Comparison of ENCODE assay signal across 10 mouse cellular contexts in genomic region chr16:92319353-92320109, GRCm38 (mm10). TPM values are rescaled to one million over a fixed set of nuclear protein-coding genes. Genes with fewer than 3 reads are reported as not detected.
DNase-seq lines count a peak whose midpoint lies in the region; ATAC-seq and TF ChIP-seq lines count a peak whose summit lies in the region.
"Had no signal": no experiment of that assay in that cellular context is flagged by ENCODE, and none has a peak within 500 bp of the region (broad histone marks: within the 10 kb centered on the region; RNA-seq: fewer than 3 reads in every experiment).

No protein-coding gene starts in this region.

- H3K4me1 ChIP-seq in kidney, postnatal 0 days (replicated peaks; ENCODE audit: insufficient read depth, low read length) = no peaks in the 10 kb centered on the region
- no peaks in the 10 kb centered on the region; a peak in 1 of 4 replicates for H3K4me1 ChIP-seq in ES-E14 (ENCODE audit: control insufficient read depth in 2 of 2, insufficient read depth in 2 of 2, low read length in 2 of 2, poor library complexity in 1 of 2)
- no peaks in the 10 kb centered on the region for H3K4me1 ChIP-seq in thymus, adult 2 months (replicated peaks; ENCODE audit: control insufficient read depth, insufficient read depth, low read length)

- no peaks in the 10 kb centered on the region for H3K36me3 ChIP-seq in kidney, postnatal 0 days (ENCODE audit: insufficient read depth, low read length)
- no peaks in the 10 kb centered on the region for H3K36me3 ChIP-seq in ES-E14 (ENCODE audit: control insufficient read depth, insufficient read depth, low read length, poor library complexity, severe bottlenecking)
- no peaks in the 10 kb centered on the region for H3K36me3 ChIP-seq in thymus, adult 2 months (ENCODE audit: control insufficient read depth, insufficient read depth, low read length)

- no peaks in the 10 kb centered on the region for H3K27me3 ChIP-seq in kidney, postnatal 0 days (ENCODE audit: insufficient read depth, low read length)
- no peaks in the 10 kb centered on the region for H3K27me3 ChIP-seq in thymus, adult 2 months (ENCODE audit: control insufficient read depth, insufficient read depth, low read length)

- no peak for TF ChIP-seq POLR2A in thymus, adult 2 months (IDR thresholded peaks at IDR 0.05; ENCODE audit: control insufficient read depth, extremely low read depth, insufficient read depth, low read length, poor library complexity)

- H3K9ac ChIP-seq in kidney, postnatal 0 days (ENCODE audit: low read depth, low read length) = no peak overlapping the region
- H3K9ac ChIP-seq in ES-E14 (ENCODE audit: insufficient read depth, low read depth, low read length, poor library complexity, severe bottlenecking) = no peak overlapping the region; the same call in 1 of the 2 replicates

- H3K9me3 ChIP-seq in kidney, postnatal 0 days (replicated peaks; ENCODE audit: low read length) = no peaks in the 10 kb centered on the region; the same call in 1 of the 2 replicates
- H3K9me3 ChIP-seq in ES-E14 (ENCODE audit: control insufficient read depth, insufficient read depth, low read depth, low read length) = no peaks in the 10 kb centered on the region

- in situ Hi-C loops in ES-E14 (cut with MboI; ENCODE audit: low sequenced_read_pairs in 2 of 2, unreplicated experiment in 2 of 2) = no loop called here

- 64% methylated on average over 20 of the region's 20 CpGs for WGBS in kidney, postnatal 0 days
- WGBS in thymus, adult 2 months = 50% methylated on average over 20 of the region's 20 CpGs

- DNase-seq in kidney, postnatal 0 days (ENCODE audit: low spot score) = no peak
- DNase-seq in kidney, adult 11 months = no peak
- DNase-seq in ES-E14 (ENCODE audit: low read depth, low spot score) = peak; percentile 78
- peak; percentile 44 for DNase-seq in c-Kit-positive CD71-positive TER-119-positive erythroid progenitor cells, embryonic 14.5 days (ENCODE audit: low spot score)
- peak; percentile 73 to 75 for DNase-seq in kidney, postnatal 4 days
- DNase-seq in thymus, adult 2 months = peak; percentile 85
- no peak for DNase-seq in cerebellum, adult 18-20 months

- no peak for ATAC-seq in kidney, postnatal 0 days (replicated peaks; ENCODE audit: low FRiP score, low read depth)
- ATAC-seq in megakaryocyte progenitor cell, adult 5-6 weeks (replicated peaks; ENCODE audit: poor library complexity) = peak; percentile 99

- H3K4me3 ChIP-seq in kidney, postnatal 0 days (replicated peaks; ENCODE audit: low read depth, low read length) = no peak overlapping the region
- no peak overlapping the region for H3K4me3 ChIP-seq in ES-E14 (ENCODE audit: insufficient read depth in 1 of 2, low read depth in 1 of 2, low read length in 2 of 2, poor library complexity in 1 of 2, severe bottlenecking in 1 of 2)
- no peak overlapping the region for H3K4me3 ChIP-seq in thymus, adult 2 months (ENCODE audit: control insufficient read depth, insufficient read depth, low read length)
- H3K4me3 ChIP-seq: erythroblast, embryonic 14.5 days had no signal

- no peak overlapping the region for H3K4me2 ChIP-seq in kidney, postnatal 0 days (ENCODE audit: low read length)

- H3K27ac ChIP-seq in kidney, postnatal 0 days = no peak overlapping the region
- no peak overlapping the region for H3K27ac ChIP-seq in ES-E14 (ENCODE audit: insufficient read depth, low read depth, low read length, poor library complexity, severe bottlenecking)
- no peak overlapping the region for H3K27ac ChIP-seq in thymus, adult 2 months (ENCODE audit: control insufficient read depth, insufficient read depth, low read length)

- peak; percentile 53 for TF ChIP-seq CTCF in kidney, postnatal 0 days (IDR thresholded peaks at IDR 0.05; ENCODE audit: low read depth)
- peak; percentile 88 for TF ChIP-seq CTCF in thymus, adult 2 months (IDR thresholded peaks at IDR 0.05; ENCODE audit: borderline replicate concordance, control insufficient read depth, extremely low read depth, insufficient read depth, low read length, poor library complexity)

TF ChIP-seq in ES-E14, 5 proteins besides CTCF, POLR2A, EP300 and RAD21:
- TF ChIP-seq ZC3H11A (IDR thresholded peaks at IDR 0.05; ENCODE audit: borderline replicate concordance, low read depth, low read length) (peak; percentile 39; the same call in 1 of the 2 replicates), MAFK (IDR thresholded peaks at IDR 0.05; ENCODE audit: insufficient read depth, low read depth, low read length) (no peak), HCFC1 (IDR thresholded peaks at IDR 0.05; ENCODE audit: borderline replicate concordance, insufficient read depth, low read length) (0 out of 2 replicates have a peak, but pooled peaks have one; percentile 28)

RNA-seq across cellular contexts. Expression of gene Fam243, which starts 1.7 kb away (rescaled TPM):
- 0.13 TPM in 1 of 2 replicates, not detected in the other for polyA plus RNA-seq in kidney, postnatal 0 days (2015; fragmentation: Nextera tagmentation; extraction: Ambion mirVana)
- total RNA-seq in ES-E14 (2012; rRNA removed) = not detected in 2 replicates
- total RNA-seq in megakaryocyte progenitor cell, adult 5-6 weeks (2015) = not detected in 2 replicates
- not detected in 2 replicates for total RNA-seq in megakaryocyte progenitor cell, adult 5-6 weeks (2017)
- 0.03 TPM in 1 of 2 replicates, not detected in the other for polyA plus RNA-seq in thymus, adult 2 months (2012; rRNA removed)
- polyA plus RNA-seq: erythroblast, embryonic 14.5 days; lung, embryonic 16.5 days had no signal

RNA-seq across cellular contexts. Expression of gene Smim11, which starts 18.4 kb away (rescaled TPM):
- 133 and 145 TPM in 2 replicates for polyA plus RNA-seq in kidney, postnatal 0 days (2015; fragmentation: Nextera tagmentation; extraction: Ambion mirVana)
- total RNA-seq in ES-E14 (2012; rRNA removed) = 27.5 and 34.1 TPM in 2 replicates
- 90.9 and 91.1 TPM in 2 replicates for total RNA-seq in megakaryocyte progenitor cell, adult 5-6 weeks (2015)
- 164 and 194 TPM in 2 replicates for total RNA-seq in megakaryocyte progenitor cell, adult 5-6 weeks (2017)
- polyA plus RNA-seq in thymus, adult 2 months (2012; rRNA removed) = 28.9 and 34.6 TPM in 2 replicates

RNA-seq across cellular contexts. Expression of gene Kcne2, which starts 27.3 kb away (rescaled TPM):
- 0.11 and 0.13 TPM in 2 replicates for polyA plus RNA-seq in kidney, postnatal 0 days (2015; fragmentation: Nextera tagmentation; extraction: Ambion mirVana)
- not detected in 2 replicates for total RNA-seq in ES-E14 (2012; rRNA removed)
- not detected in 2 replicates for total RNA-seq in megakaryocyte progenitor cell, adult 5-6 weeks (2015)
- not detected in 2 replicates for total RNA-seq in megakaryocyte progenitor cell, adult 5-6 weeks (2017)
- polyA plus RNA-seq in thymus, adult 2 months (2012; rRNA removed) = 0.15 TPM in 1 of 2 replicates, not detected in the other
- polyA plus RNA-seq: erythroblast, embryonic 14.5 days had no signal

RNA-seq across cellular contexts. Expression of gene Kcne1, which starts 39.7 kb away (rescaled TPM):
- polyA plus RNA-seq in kidney, postnatal 0 days (2015; fragmentation: Nextera tagmentation; extraction: Ambion mirVana) = 12.2 and 13.1 TPM in 2 replicates
- total RNA-seq in ES-E14 (2012; rRNA removed) = not detected in 2 replicates
- total RNA-seq in megakaryocyte progenitor cell, adult 5-6 weeks (2015) = not detected in 2 replicates
- not detected in 2 replicates for total RNA-seq in megakaryocyte progenitor cell, adult 5-6 weeks (2017)
- 0.04 and 1.5 TPM in 2 replicates for polyA plus RNA-seq in thymus, adult 2 months (2012; rRNA removed)
- polyA plus RNA-seq: erythroblast, embryonic 14.5 days had no signal

Comparison
In these comparisons a context has a peak if more than half of its experiments do, and no peak if none do; other contexts are left out.
1. DNase-seq: peak in ES-E14 (single experiment), c-Kit-positive CD71-positive TER-119-positive erythroid progenitor cells, embryonic 14.5 days (single experiment), kidney, postnatal 4 days (2 of 2) and thymus, adult 2 months (single experiment); none in kidney, postnatal 0 days (single experiment), kidney, adult 11 months (single experiment) and cerebellum, adult 18-20 months (0 of 2).